Mouse (Mus musculus) intestine, embryonic 14.5 days (tissue): ENCODE results near the gene Zbp1. TPM values are rescaled to one million over a fixed set of nuclear protein-coding genes. Genes with fewer than 3 reads are reported as not detected.
A peak's percentile ranks its signal among the peaks of the same experiment; 100 is the strongest.

Experiments used
- ATAC-seq: fragments of 200-750 bp; cut with Nextera tagmentation; replicated peaks from 2 replicates; pipeline ENCODE4 v1.8.0; 2017; ENCODE audit warnings: low read depth, moderate number of reproducible peaks, moderate TSS enrichment, moderate library complexity; ENCODE audit not compliant: low FRiP score, low TSS enrichment
- DNase-seq: peaks from one replicate; pipeline ENCODE4 v3.0.0-alpha.2; 2018; ENCODE audit warnings: low spot score
- H3K27ac ChIP-seq: fragments of 300-500 bp; sonication (generic); 2 replicates; pipeline ENCODE4 v1.5.1; 2014; ENCODE audit warnings: low read depth, mild to moderate bottlenecking, control low read depth
- H3K27me3 ChIP-seq: fragments of 300-500 bp; sonication (generic); replicated peaks from 2 replicates; pipeline ENCODE4 v1.6.1; 2014; ENCODE audit warnings: low read length, control low read depth; ENCODE audit not compliant: control insufficient read depth, insufficient read depth
- H3K36me3 ChIP-seq: fragments of 300-500 bp; sonication (generic); 2 replicates; pipeline ENCODE4 v1.6.1; 2014; ENCODE audit warnings: low read length, control low read depth; ENCODE audit not compliant: control insufficient read depth, insufficient read depth
- H3K4me1 ChIP-seq: fragments of 300-500 bp; sonication (generic); replicated peaks from 2 replicates; pipeline ENCODE4 v1.6.1; 2014; ENCODE audit warnings: low read length, control low read depth, mixed read lengths; ENCODE audit not compliant: control insufficient read depth, insufficient read depth
- H3K4me2 ChIP-seq: fragments of 300-500 bp; sonication (generic); 2 replicates; pipeline ENCODE4 v1.6.1; 2014; ENCODE audit warnings: low read length
- H3K4me3 ChIP-seq: fragments of 300-500 bp; sonication (generic); 2 replicates; pipeline ENCODE4 v1.5.1; 2014; ENCODE audit warnings: low read depth, low read length, control low read depth, mixed read lengths
- H3K9ac ChIP-seq: fragments of 300-500 bp; sonication (generic); 2 replicates; pipeline ENCODE4 v1.6.1; 2014; ENCODE audit warnings: mild to moderate bottlenecking, low read length
- H3K9me3 ChIP-seq: fragments of 300-500 bp; sonication (generic); 2 replicates; pipeline ENCODE4 v1.6.1; 2016; ENCODE audit warnings: low read length, control low read depth; ENCODE audit not compliant: control insufficient read depth
- WGBS: fragments of 180-500 bp; shearing (Covaris S2); extraction: QIAGEN DNeasy Blood & Tissue Kit; methylation state at CpG from one replicate; pipeline ENCODE4 v1.1.7; 2014; 5-methylcytosine and 5-hydroxymethylcytosine counted together
- polyA plus RNA-seq: library from polyadenylated mRNA; unstranded; fragments of >200 nt; fragmentation: Nextera tagmentation; extraction: Ambion mirVana; gene quantifications from 2 replicates; pipeline ENCODE4 v1.2.1, GENCODE M21; 2014

Zbp1 gene
- polyA plus RNA-seq, 1 experiment from 2014 or later = 0.65 TPM

DNA sequence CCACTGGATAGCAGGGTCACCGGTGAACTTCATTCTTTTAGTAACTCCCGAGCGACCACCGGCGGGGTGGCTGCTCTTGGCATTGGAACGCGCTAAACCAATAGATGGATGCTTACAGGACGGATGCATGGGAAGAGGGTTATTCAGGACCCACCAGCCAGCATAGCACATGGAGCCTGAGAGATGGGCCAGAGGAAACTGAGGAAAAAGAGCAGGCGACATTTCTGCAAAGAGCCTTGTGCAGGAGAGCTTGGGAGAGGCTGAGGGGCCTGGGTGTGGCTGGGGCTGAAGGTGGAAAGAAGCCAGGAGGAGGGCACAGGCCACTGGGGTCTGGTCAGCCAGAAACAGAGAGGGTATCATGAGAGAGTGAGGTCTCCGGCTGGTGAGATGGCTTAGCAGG is 35.4 kb downstream of the Zbp1 start:
- Histone ChIP-seq H3K4me3 (no peak overlapping the region), H3K36me3 (no peaks in the 10 kb centered on the region), H3K27me3 (no peaks in the 10 kb centered on the region; the same call in 1 of the 2 replicates), H3K27ac (no peak overlapping the region), H3K9ac (no peak overlapping the region), H3K4me2 (no peak overlapping the region), H3K4me1 (peaks cover 7% of the 10 kb centered on the region; the same call in 1 of the 2 replicates), H3K9me3 (no peaks in the 10 kb centered on the region)
- 90% methylated on average over 10 of the region's 10 CpGs for WGBS
- ATAC-seq = no peak
- DNase-seq = peak; percentile 49

DNA sequence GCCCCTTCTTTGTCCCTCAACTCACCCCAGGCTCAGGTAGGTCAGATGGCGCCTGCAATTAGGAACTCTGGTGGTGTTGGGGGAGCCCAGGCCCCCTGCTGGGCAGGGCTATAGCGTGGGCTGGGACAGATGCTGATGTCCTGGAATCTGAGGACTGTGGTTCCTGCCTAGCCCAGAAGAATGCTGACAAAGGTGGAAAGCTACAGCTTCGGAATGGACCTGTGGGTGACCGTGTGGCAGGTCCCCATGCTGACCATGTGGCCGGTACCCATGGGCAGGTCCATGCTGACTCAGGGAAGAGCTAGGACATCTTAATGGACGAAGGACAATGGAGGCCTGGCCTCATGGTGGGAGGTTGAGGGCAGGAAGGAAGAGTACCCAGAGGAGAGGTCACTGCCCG is 35.9 kb downstream of the Zbp1 start:
- Histone ChIP-seq H3K4me3 (no peak overlapping the region), H3K4me2 (no peak overlapping the region), H3K9ac (no peak overlapping the region), H3K27me3 (no peaks in the 10 kb centered on the region; the same call in 1 of the 2 replicates), H3K4me1 (peaks cover 7% of the 10 kb centered on the region; the same call in 1 of the 2 replicates), H3K27ac (no peak overlapping the region), H3K9me3 (no peaks in the 10 kb centered on the region), H3K36me3 (no peaks in the 10 kb centered on the region)
- 85% methylated on average over 7 of the region's 7 CpGs for WGBS
- ATAC-seq (no peak), DNase-seq (peak; percentile 49)

DNA sequence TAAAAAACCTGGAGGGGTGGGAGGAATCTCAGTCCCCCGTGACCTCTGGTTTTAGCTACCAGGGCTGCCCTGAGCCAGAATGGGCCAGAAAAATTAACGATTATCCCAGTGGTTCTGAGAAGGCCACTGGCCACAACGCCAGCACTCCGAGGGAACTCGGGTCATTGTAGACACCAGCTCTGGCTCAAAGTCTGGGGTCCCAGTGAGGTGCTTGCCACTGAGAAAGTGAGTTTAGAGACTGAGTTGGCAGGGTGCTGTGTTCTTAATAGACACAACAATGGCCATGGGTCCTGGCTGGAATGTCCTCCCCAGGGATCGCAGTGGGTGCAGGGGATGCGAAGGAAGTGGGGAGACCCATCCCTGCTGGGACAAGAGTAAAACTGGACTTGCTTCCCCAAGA is 36.8 kb downstream of the Zbp1 start:
- ATAC-seq (no peak), DNase-seq (no peak)
- no peaks in the 10 kb centered on the region for H3K9me3 ChIP-seq
- H3K4me3 ChIP-seq = no peak overlapping the region
- H3K27ac ChIP-seq = no peak overlapping the region
- H3K9ac ChIP-seq = no peak overlapping the region
- no peaks in the 10 kb centered on the region for H3K36me3 ChIP-seq
- H3K4me1 ChIP-seq = peaks cover 3% of the 10 kb centered on the region; the same call in 1 of the 2 replicates
- H3K4me2 ChIP-seq = no peak overlapping the region
- WGBS = 82% methylated on average over 7 of the region's 7 CpGs
- H3K27me3 ChIP-seq = no peaks in the 10 kb centered on the region; the same call in 1 of the 2 replicates

DNA sequence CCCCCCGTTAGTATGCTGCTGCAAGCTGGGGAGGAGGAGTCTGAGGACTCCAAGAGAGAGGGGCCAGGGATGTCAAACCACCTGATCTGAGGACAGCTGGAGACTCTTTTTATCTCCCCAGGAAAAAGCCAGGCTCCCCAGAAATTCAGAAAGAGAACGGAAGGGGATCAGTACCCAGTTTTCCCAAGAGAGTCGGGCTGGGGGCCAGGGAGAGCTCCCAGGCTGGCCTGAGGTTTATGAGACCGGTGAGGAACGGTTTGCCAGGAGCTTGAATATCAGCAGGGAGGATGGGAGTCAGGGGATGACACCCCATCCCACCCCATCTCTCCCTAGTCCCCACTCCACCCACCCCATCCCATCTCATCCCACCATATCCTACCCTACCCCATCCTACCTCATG is 37.2 kb downstream of the Zbp1 start:
- 58% methylated on average over 5 of the region's 5 CpGs for WGBS
- no peak overlapping the region for H3K27ac ChIP-seq

DNA sequence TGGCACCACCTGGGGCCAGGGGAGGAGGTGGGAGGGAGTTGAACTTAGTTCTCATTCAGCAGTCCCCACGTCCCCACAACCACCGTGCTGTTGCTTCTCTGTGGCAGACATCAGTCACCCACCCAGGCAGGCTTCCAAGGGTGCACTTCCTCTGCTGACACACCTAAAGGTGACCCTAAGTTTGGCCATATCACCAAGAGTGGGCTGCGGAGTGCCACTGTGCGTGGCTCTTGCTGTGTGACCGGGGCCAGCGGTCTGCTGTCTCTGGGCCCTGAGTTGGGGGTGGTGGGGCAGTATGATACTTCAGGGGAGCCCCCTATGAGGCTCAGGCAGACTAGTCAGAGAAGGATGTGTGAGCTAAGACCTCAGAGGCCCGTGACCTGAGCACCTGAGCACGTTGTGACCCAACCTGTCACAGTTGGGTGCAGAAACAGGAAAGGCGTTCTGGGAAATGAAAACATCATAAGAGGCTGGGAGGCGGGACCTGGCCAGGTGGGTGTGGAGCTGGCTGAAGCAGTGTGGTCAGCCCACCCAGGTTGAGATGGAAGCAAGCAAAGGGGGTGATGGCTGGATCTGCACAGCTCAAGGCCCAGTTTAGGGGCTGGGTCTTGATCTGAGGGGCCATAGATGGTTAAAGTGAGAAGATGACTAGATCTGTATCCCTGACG is 37.9 kb downstream of the Zbp1 start:
- peak; percentile 49 for DNase-seq
- no peaks in the 10 kb centered on the region for H3K9me3 ChIP-seq
- no peaks in the 10 kb centered on the region; the same call in 1 of the 2 replicates for H3K4me1 ChIP-seq
- WGBS = 78% methylated on average over 11 of the region's 11 CpGs
- H3K4me3 ChIP-seq = no peak overlapping the region
- no peaks in the 10 kb centered on the region for H3K36me3 ChIP-seq
- H3K27me3 ChIP-seq = no peaks in the 10 kb centered on the region; the same call in 1 of the 2 replicates
- ATAC-seq = no peak
- no peak overlapping the region for H3K27ac ChIP-seq
- no peak overlapping the region for H3K9ac ChIP-seq
- H3K4me2 ChIP-seq = no peak overlapping the region

More for the DNA sequence above, 37.2 kb downstream of the Zbp1 start:
- Histone ChIP-seq H3K27me3 (no peaks in the 10 kb centered on the region; the same call in 1 of the 2 replicates), H3K4me3 (no peak overlapping the region), H3K36me3 (no peaks in the 10 kb centered on the region), H3K9ac (no peak overlapping the region), H3K4me2 (no peak overlapping the region), H3K4me1 (no peaks in the 10 kb centered on the region; the same call in 1 of the 2 replicates), H3K9me3 (no peaks in the 10 kb centered on the region)
- ATAC-seq = no peak
- DNase-seq = peak; percentile 50

DNA sequence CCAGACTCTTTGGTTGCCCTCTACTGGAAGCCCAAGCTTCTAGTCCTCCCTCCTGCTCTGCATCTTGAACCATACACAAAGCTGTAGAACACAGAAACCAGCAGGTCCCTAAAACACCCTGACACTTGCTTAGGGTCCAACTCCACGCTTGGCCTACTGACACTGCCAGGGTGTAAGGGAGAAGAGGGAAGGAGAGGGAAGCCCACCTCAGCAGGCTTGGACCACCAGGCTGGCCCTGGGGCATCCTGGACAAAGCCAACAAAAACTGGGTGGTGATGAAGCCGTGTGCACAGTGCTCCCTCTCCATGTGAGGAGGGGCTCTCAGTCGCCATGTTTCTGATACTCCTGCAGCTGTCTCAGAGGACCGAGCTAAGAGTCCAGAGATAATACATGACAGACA is 38.7 kb downstream of the Zbp1 start:
- H3K9ac ChIP-seq = no peak overlapping the region
- peak; percentile 37 for DNase-seq

DNA sequence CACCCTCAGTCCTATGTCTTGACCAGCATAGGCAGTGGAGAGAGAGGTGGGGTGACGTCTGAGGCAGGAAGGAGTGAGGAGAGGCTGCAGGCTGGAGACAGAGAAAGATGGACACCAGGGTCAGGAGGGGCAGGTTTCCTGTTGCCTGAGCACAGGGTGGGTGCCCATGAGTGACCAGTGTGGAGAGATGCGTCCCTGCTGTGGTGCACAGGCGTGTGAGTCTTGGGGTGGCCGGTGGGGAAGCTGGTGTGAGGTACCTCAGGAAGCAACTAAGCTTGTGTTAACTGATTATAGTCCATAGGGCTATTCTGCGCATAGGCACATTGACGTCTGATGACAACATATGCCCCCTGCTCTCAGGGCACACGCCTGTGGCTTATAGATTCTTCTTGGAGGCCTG is 39.7 kb downstream of the Zbp1 start:
- Histone ChIP-seq H3K4me2 (no peak overlapping the region), H3K4me3 (no peak overlapping the region), H3K9me3 (no peaks in the 10 kb centered on the region), H3K27me3 (no peaks in the 10 kb centered on the region), H3K9ac (no peak overlapping the region), H3K36me3 (no peaks in the 10 kb centered on the region), H3K4me1 (peaks cover under 1% of the 10 kb centered on the region; the same call in 1 of the 2 replicates), H3K27ac (no peak overlapping the region)
- ATAC-seq (no peak), DNase-seq (peak; percentile 40)
- WGBS = 80% methylated on average over 7 of the region's 7 CpGs

More for the DNA sequence above, 38.7 kb downstream of the Zbp1 start:
- Histone ChIP-seq H3K36me3 (no peaks in the 10 kb centered on the region), H3K27ac (no peak overlapping the region), H3K4me1 (no peaks in the 10 kb centered on the region; the same call in 1 of the 2 replicates), H3K9me3 (no peaks in the 10 kb centered on the region), H3K4me3 (no peak overlapping the region), H3K4me2 (no peak overlapping the region), H3K27me3 (no peaks in the 10 kb centered on the region; the same call in 1 of the 2 replicates)
- 80% methylated on average over 4 of the region's 4 CpGs for WGBS
- ATAC-seq = no peak

DNA sequence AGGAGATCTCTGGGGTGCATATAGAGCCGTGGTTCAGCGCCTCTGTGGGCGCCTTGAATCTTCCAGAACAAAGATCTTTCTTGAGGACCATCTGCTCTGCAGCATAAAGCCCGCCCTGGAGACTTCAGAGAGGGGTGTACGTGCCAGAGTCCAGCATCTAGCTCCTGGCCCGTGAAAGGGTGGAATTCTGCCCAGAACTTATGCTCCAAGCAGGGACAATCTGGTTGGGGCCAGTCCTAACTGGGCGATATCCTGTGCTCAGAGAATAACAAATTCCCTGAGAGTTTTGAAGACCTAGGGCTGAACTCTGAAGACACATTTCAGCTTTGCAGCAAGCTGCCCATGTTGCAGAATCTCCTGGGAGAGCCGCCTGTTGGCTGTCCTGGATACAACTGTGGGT is 40.8 kb downstream of the Zbp1 start:
- H3K27ac ChIP-seq = no peak overlapping the region
- H3K4me3 ChIP-seq = no peak overlapping the region
- 91% methylated on average over 8 of the region's 8 CpGs for WGBS
- H3K27me3 ChIP-seq = no peaks in the 10 kb centered on the region
- peaks cover 11% of the 10 kb centered on the region for H3K4me1 ChIP-seq
- DNase-seq (no peak), ATAC-seq (no peak)
- no peak overlapping the region for H3K9ac ChIP-seq
- H3K9me3 ChIP-seq = no peaks in the 10 kb centered on the region
- H3K36me3 ChIP-seq = no peaks in the 10 kb centered on the region
- H3K4me2 ChIP-seq = no peak overlapping the region

DNA sequence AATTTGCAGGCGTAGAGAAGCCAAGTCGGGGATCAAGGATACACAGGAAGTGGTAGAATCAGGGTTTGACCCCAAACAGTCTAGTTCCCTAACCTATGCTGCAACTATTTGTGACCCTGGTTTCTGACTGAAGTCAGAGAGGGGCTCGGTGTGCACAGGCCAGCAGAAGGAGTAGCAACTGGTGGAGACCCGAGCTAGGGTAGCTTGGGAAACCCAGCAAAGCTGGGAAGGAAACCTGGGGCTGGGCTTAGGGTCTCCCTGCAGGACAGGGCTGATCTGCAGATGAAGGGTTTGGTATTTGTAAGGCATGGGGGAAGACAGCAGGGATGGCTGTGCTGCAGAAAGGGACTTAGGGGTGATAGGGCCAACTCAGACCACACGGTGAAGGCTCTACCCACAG is 41.2 kb downstream of the Zbp1 start:
- Histone ChIP-seq H3K4me3 (no peak overlapping the region), H3K9me3 (no peaks in the 10 kb centered on the region), H3K9ac (no peak overlapping the region), H3K27ac (no peak overlapping the region), H3K36me3 (no peaks in the 10 kb centered on the region), H3K4me2 (no peak overlapping the region), H3K27me3 (0 out of 2 replicates have a peak, but pooled peaks cover under 1% of the 10 kb centered on the region), H3K4me1 (peaks cover 15% of the 10 kb centered on the region)
- no peak for ATAC-seq
- WGBS = 75% methylated on average over 5 of the region's 5 CpGs
- peak; percentile 41 for DNase-seq
